Mouse (Mus musculus) small intestine, adult 2 months (tissue): ENCODE data around the gene Miga2. TPM values are rescaled to one million over a fixed set of nuclear protein-coding genes. Genes with fewer than 3 reads are reported as not detected.

ENCODE experiments used
- H3K27ac ChIP-seq: fragments of 200-500 bp; 2 replicates; pipeline ENCODE4 v1.5.1; 2012; ENCODE audit warnings: low read depth, low read length, control low read depth, inconsistent platforms; ENCODE audit not compliant: insufficient read depth
- H3K27me3 ChIP-seq: fragments of 200-500 bp; 2 replicates; pipeline ENCODE4 v1.6.1; 2012; ENCODE audit warnings: mild to moderate bottlenecking, moderate library complexity, low read length, inconsistent platforms; ENCODE audit not compliant: control insufficient read depth, insufficient read depth
- H3K36me3 ChIP-seq: fragments of 200-500 bp; 2 replicates; pipeline ENCODE4 v1.6.1; 2012; ENCODE audit warnings: mild to moderate bottlenecking, low read length, control low read depth, inconsistent platforms; ENCODE audit not compliant: control insufficient read depth, insufficient read depth
- H3K4me1 ChIP-seq: fragments of 200-500 bp; 2 replicates; pipeline ENCODE4 v1.6.1; 2012; ENCODE audit warnings: low read length, inconsistent platforms, mixed read lengths; ENCODE audit not compliant: control insufficient read depth, insufficient read depth, insufficient read length
- H3K4me3 ChIP-seq: fragments of 200-500 bp; 2 replicates; pipeline ENCODE4 v1.5.1; 2012; ENCODE audit warnings: low read depth, mild to moderate bottlenecking, control low read depth, inconsistent platforms, low read length, moderate library complexity
- CTCF ChIP-seq: fragments of 200-500 bp; IDR thresholded peaks from 2 replicates; pipeline ENCODE4 v1.5.1; 2012; ENCODE audit warnings: low read depth, mild to moderate bottlenecking, control low read depth, inconsistent platforms, low read length, moderate library complexity, mixed read lengths; ENCODE audit not compliant: insufficient replicate concordance, insufficient read length; ENCODE audit errors: extremely low read depth
- POLR2A ChIP-seq: fragments of 200-500 bp; IDR thresholded peaks from 2 replicates; pipeline ENCODE4 v1.6.1; 2012; ENCODE audit warnings: low read depth, mild to moderate bottlenecking, control low read depth, inconsistent platforms, low read length, moderate library complexity
- WGBS: fragments of 180-500 bp; shearing (Covaris S2); methylation state at CpG from one replicate; pipeline ENCODE4 v1.1.7; 2018; 5-methylcytosine and 5-hydroxymethylcytosine counted together
- polyA plus RNA-seq: library from polyadenylated mRNA; depleted of rRNA; stranded (reverse); fragments of >200 nt; gene quantifications from 2 replicates; pipeline ENCODE4 v1.2.3, GENCODE M21; 2012

The Miga2 gene
- polyA plus RNA-seq, 1 experiment, result 33.4 TPM

DNA sequence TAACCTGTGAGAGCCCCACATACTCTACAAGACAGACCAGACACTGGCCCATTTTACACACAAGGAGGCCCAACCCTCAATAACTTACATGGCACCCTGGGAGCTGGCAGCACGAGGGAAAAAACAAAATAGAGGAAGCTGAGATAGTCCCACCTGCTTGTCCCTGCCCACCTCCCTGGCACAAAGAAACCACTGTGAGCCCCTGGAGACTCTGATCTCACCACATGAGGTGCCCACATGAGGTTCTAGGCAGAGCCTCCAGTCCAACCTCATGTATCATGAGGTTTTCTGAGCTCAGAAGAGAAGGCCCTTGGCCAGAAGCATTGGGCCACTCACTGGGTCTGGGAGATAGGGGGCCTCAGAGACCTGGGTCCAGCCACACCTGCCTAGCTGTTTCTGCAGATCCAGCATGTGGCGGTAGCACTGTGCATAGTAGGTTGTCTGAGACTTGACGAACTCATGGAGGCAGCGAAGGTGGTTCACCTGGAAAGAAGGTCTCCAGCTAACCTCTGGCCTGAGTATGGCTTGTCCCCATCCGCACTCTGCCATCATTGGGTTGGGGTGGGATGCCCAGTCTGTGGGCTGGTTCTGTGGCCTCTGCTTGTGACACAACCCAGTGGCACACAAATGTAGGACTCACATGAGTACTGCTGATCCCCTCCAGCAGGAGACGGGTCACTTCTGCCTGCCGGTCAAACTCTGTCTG, 17.9 kb upstream of the Miga2 start:
- Histone ChIP-seq H3K27ac (no peak overlapping the region), H3K27me3 (no peaks in the 10 kb centered on the region), H3K4me3 (no peak overlapping the region), H3K4me1 (no peaks in the 10 kb centered on the region), H3K36me3 (peaks cover 73% of the 10 kb centered on the region)
- WGBS, result 82% methylated on average over 7 of the region's 7 CpGs
- no peak for TF ChIP-seq POLR2A
- no peak for TF ChIP-seq CTCF

DNA sequence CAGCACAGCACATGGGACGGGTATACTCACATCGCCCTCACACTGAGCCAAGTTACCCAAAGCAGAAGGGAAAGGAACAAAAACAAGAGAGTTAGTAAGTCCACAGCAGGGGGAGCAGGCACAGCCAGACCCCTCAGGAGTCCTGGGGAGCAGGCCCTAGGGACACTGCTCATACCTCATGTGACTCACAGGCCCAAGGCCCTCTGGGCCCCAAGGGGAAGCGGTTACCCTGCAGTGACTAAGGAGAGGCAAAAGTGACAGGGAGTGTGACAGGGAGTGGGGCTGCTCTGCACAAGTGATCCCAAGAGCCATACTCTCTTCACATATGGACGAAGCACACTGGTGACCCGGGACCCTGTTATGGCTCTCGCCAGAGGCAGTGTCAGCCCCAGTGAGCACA, 14.8 kb upstream of the Miga2 start:
- Histone ChIP-seq H3K27ac (no peak overlapping the region), H3K4me1 (no peaks in the 10 kb centered on the region), H3K27me3 (no peaks in the 10 kb centered on the region), H3K4me3 (no peak overlapping the region), H3K36me3 (peaks cover 56% of the 10 kb centered on the region)
- TF ChIP-seq POLR2A (no peak), CTCF (no peak)
- WGBS, result 97% methylated on average over 6 of the region's 6 CpGs

DNA sequence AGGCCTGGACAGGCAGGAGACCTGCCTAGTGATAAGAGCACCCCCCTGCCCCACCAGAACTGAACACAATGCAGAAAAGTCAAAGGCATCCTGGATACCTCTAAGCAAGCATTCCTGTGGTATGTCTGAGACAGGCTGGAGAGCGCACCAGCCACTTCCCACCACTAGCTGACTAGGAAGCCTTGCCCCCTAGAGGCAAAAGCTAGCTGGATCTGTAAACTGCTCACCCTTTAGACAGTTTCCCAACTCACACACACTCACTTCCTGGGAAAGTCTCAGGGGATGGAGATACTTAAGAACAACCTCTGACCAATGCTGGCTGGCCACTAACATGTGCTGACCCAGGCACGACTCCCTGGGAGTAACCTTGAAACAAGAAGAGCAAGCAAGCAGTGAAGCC, 12.9 kb upstream of the Miga2 start:
- 75% methylated on average over 2 of the region's 2 CpGs for WGBS
- Histone ChIP-seq H3K36me3 (peaks cover 40% of the 10 kb centered on the region), H3K4me1 (no peaks in the 10 kb centered on the region), H3K27me3 (no peaks in the 10 kb centered on the region), H3K4me3 (no peak overlapping the region), H3K27ac (no peak overlapping the region)
- no peak for TF ChIP-seq POLR2A
- no peak for TF ChIP-seq CTCF

GRCm38 (mm10) chr2:30355861-30356260, 8.2 kb upstream of the Miga2 start:
- 38% methylated on average over 4 of the region's 4 CpGs for WGBS
- H3K27me3 ChIP-seq, result no peaks in the 10 kb centered on the region

GRCm38 (mm10) chr2:30356266-30356665, 7.8 kb upstream of the Miga2 start:
- Histone ChIP-seq H3K27me3 (no peaks in the 10 kb centered on the region), H3K27ac (no peak overlapping the region), H3K4me1 (peaks cover 15% of the 10 kb centered on the region), H3K36me3 (peaks cover 14% of the 10 kb centered on the region), H3K4me3 (no peak overlapping the region)
- TF ChIP-seq CTCF (no peak), POLR2A (no peak)
- WGBS, result 76% methylated on average over 4 of the region's 4 CpGs

More at GRCm38 (mm10) chr2:30355861-30356260, 8.2 kb upstream of the Miga2 start:
- TF ChIP-seq POLR2A (no peak), CTCF (no peak)
- H3K4me1 ChIP-seq, result peaks cover 12% of the 10 kb centered on the region
- peaks cover 14% of the 10 kb centered on the region for H3K36me3 ChIP-seq
- H3K4me3 ChIP-seq, result no peak overlapping the region
- H3K27ac ChIP-seq, result no peak overlapping the region

DNA sequence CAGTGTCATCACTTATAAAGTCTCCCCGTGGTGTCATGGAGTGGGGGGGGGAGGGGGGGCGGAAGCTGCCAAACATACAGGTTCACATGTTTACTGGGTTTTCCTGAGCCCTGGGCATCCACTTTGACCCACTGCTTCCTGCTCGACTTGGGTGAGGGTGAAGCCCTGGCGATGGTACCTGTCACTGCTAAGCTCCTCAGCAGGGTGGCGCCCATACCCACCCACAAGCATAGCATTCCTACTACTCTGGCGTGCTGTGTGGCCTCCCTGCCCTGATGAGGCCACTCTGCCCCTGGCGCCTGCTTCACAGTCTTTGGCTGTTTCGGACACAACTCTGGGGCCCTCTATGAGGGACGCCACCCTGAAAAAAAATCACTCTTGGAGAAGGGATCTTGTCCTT, 7.1 kb upstream of the Miga2 start:
- H3K27me3 ChIP-seq, result no peaks in the 10 kb centered on the region
- no peak overlapping the region for H3K27ac ChIP-seq
- no peak for TF ChIP-seq POLR2A
- no peak for TF ChIP-seq CTCF
- no peak overlapping the region for H3K4me3 ChIP-seq
- 63% methylated on average over 9 of the region's 9 CpGs for WGBS
- H3K36me3 ChIP-seq, result peaks cover 14% of the 10 kb centered on the region
- H3K4me1 ChIP-seq, result peaks cover 16% of the 10 kb centered on the region

DNA sequence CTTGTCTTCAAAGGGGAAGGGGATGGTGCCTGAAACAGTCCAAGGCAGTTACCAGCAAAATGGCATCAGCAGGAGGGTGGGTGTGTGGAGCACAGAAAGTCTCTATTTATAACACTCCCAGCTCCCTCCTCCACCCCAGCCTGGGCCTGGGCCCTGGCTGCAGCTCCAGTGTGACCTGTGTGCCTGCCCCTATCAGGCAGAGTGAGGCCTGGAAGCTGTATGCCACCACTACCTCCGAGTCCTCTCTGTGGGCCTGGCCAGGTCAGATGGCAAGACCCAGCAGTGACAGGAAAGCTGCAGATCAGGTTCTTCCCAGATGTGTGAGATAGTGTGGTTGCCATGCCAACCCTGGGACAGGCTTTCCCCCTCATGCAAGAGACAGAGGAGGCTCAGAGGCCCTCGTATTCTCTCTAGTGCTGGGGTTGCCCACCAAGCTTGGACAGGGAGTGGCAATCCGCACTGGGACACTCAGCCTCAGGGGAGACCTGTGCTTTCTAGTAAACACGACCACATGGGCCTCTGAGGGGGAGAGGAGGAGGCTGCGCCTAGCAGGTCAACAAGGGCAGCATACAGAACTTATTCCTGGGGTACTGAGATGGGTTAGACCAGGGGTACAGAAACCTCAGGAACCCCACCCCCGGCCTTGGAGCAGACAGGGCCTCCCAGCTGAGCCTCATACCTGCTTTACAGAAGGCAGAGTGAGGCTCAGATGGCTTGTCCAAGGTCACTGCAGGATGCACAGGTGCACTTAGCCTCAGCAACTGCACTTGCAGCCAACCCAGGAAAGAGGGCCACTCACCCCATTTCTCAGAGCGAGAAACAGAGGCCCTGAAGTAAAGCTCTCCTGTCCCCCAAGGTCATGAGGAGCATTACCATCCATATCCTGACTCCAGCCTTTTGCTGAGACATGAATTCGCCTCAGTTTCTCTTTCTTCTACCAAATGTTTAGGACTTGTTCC, 6.2 kb upstream of the Miga2 start:
- TF ChIP-seq POLR2A, result 0 out of 2 replicates have a peak, but pooled peaks have one; percentile 12
- TF ChIP-seq CTCF, result no peak
- peaks cover 11% of the 10 kb centered on the region; the same call in 1 of the 2 replicates for H3K36me3 ChIP-seq
- H3K27me3 ChIP-seq, result no peaks in the 10 kb centered on the region
- no peak overlapping the region for H3K4me3 ChIP-seq
- H3K27ac ChIP-seq, result no peak overlapping the region
- WGBS, result 59% methylated on average over 8 of the region's 8 CpGs
- peaks cover 16% of the 10 kb centered on the region for H3K4me1 ChIP-seq
